Mouse (Mus musculus) stomach, embryonic 14.5 days (tissue): ENCODE results near the gene R3hcc1l. TPM values are rescaled to one million over a fixed set of nuclear protein-coding genes. Genes with fewer than 3 reads are reported as not detected.

ENCODE experiments used
- ATAC-seq: fragments of 200-750 bp; cut with Nextera tagmentation; 2 replicates; pipeline ENCODE4 v1.8.0; 2017; ENCODE audit warnings: low read depth, moderate TSS enrichment; ENCODE audit not compliant: insufficient number of reproducible peaks, insufficient read depth, low FRiP score
- H3K27ac ChIP-seq: fragments of 300-500 bp; sonication (generic); 2 replicates; pipeline ENCODE4 v1.5.1; 2014; ENCODE audit warnings: mild to moderate bottlenecking, low read length, moderate library complexity, mixed read lengths
- H3K27me3 ChIP-seq: fragments of 300-500 bp; sonication (generic); 2 replicates; pipeline ENCODE4 v1.6.1; 2014; ENCODE audit warnings: low read length, control low read depth, mixed read lengths; ENCODE audit not compliant: control insufficient read depth, insufficient read depth
- H3K36me3 ChIP-seq: fragments of 300-500 bp; sonication (generic); 2 replicates; pipeline ENCODE4 v1.6.1; 2014; ENCODE audit warnings: mild to moderate bottlenecking, control low read depth, low read length, moderate library complexity, mixed read lengths; ENCODE audit not compliant: control insufficient read depth, insufficient read depth
- H3K4me1 ChIP-seq: fragments of 300-500 bp; sonication (generic); 2 replicates; pipeline ENCODE4 v1.6.1; 2014; ENCODE audit warnings: low read length, control low read depth, mixed read lengths; ENCODE audit not compliant: control insufficient read depth, insufficient read depth
- H3K4me2 ChIP-seq: fragments of 300-500 bp; sonication (generic); replicated peaks from 2 replicates; pipeline ENCODE4 v1.6.1; 2014; ENCODE audit warnings: low read depth, low read length, control low read depth
- H3K4me3 ChIP-seq: fragments of 300-500 bp; sonication (generic); 2 replicates; pipeline ENCODE4 v1.5.1; 2014; ENCODE audit warnings: low read depth, low read length, control low read depth
- H3K9ac ChIP-seq: fragments of 300-500 bp; sonication (generic); replicated peaks from 2 replicates; pipeline ENCODE4 v1.6.1; 2014; ENCODE audit warnings: low read depth, mild to moderate bottlenecking, control low read depth, low read length, moderate library complexity, mixed read lengths
- H3K9me3 ChIP-seq: fragments of 300-500 bp; sonication (generic); 2 replicates; pipeline ENCODE4 v1.6.1; 2016; ENCODE audit warnings: low read depth, low read length, control low read depth; ENCODE audit not compliant: control insufficient read depth
- WGBS: fragments of 180-500 bp; shearing (Covaris S2); extraction: QIAGEN DNeasy Blood & Tissue Kit; methylation state at CpG from one replicate; pipeline ENCODE4 v1.1.7; 2014; 5-methylcytosine and 5-hydroxymethylcytosine counted together
- polyA plus RNA-seq: library from polyadenylated mRNA; unstranded; fragments of >200 nt; fragmentation: Nextera tagmentation; extraction: Ambion mirVana; gene quantifications from 2 replicates; pipeline ENCODE4 v1.2.1, GENCODE M21; 2014

R3hcc1l gene
- polyA plus RNA-seq, 1 experiment from 2014 or later, result 28.0 TPM

GRCm38 (mm10) chr19:42529992-42530437 is 11.5 kb downstream of the R3hcc1l start:
- Histone ChIP-seq H3K27me3 (no peaks in the 10 kb centered on the region), H3K9me3 (no peaks in the 10 kb centered on the region), H3K9ac (no peak overlapping the region), H3K4me2 (no peak overlapping the region), H3K27ac (no peak overlapping the region), H3K4me3 (no peak overlapping the region), H3K4me1 (no peaks in the 10 kb centered on the region), H3K36me3 (no peaks in the 10 kb centered on the region)
- ATAC-seq, result no peak
- WGBS, result 61% methylated on average over 9 of the region's 9 CpGs

GRCm38 (mm10) chr19:42534427-42534826 is 15.9 kb downstream of the R3hcc1l start:
- no peak overlapping the region for H3K4me3 ChIP-seq
- H3K27me3 ChIP-seq, result no peaks in the 10 kb centered on the region
- H3K27ac ChIP-seq, result no peak overlapping the region
- no peak overlapping the region for H3K4me2 ChIP-seq
- H3K4me1 ChIP-seq, result no peaks in the 10 kb centered on the region
- H3K9ac ChIP-seq, result no peak overlapping the region
- 88% methylated on average over 3 of the region's 3 CpGs for whole genome bisulfite sequencing
- ATAC-seq, result no peak
- H3K36me3 ChIP-seq, result no peaks in the 10 kb centered on the region
- H3K9me3 ChIP-seq, result no peaks in the 10 kb centered on the region

GRCm38 (mm10) chr19:42537600-42537999 is 19.0 kb downstream of the R3hcc1l start:
- Histone ChIP-seq H3K4me3 (no peak overlapping the region), H3K4me1 (no peaks in the 10 kb centered on the region), H3K27ac (no peak overlapping the region), H3K9me3 (no peaks in the 10 kb centered on the region), H3K9ac (no peak overlapping the region), H3K4me2 (no peak overlapping the region), H3K36me3 (no peaks in the 10 kb centered on the region), H3K27me3 (no peaks in the 10 kb centered on the region)
- ATAC-seq, result no peak
- WGBS, result 81% methylated on average over 1 of the region's 1 CpGs

GRCm38 (mm10) chr19:42538911-42539310 is 20.4 kb downstream of the R3hcc1l start:
- 79% methylated on average over 2 of the region's 2 CpGs for WGBS

GRCm38 (mm10) chr19:42539414-42540189 is 21.0 kb downstream of the R3hcc1l start:
- no peaks in the 10 kb centered on the region for H3K36me3 ChIP-seq
- no peak overlapping the region for H3K4me2 ChIP-seq
- no peak overlapping the region for H3K9ac ChIP-seq
- H3K4me3 ChIP-seq, result no peak overlapping the region
- H3K27me3 ChIP-seq, result no peaks in the 10 kb centered on the region
- H3K4me1 ChIP-seq, result no peaks in the 10 kb centered on the region
- no peaks in the 10 kb centered on the region for H3K9me3 ChIP-seq
- ATAC-seq, result no peak
- H3K27ac ChIP-seq, result no peak overlapping the region
- 59% methylated on average over 7 of the region's 7 CpGs for WGBS

More at GRCm38 (mm10) chr19:42538911-42539310, 20.4 kb downstream of the R3hcc1l start:
- Histone ChIP-seq H3K4me2 (no peak overlapping the region), H3K36me3 (no peaks in the 10 kb centered on the region), H3K27ac (no peak overlapping the region), H3K4me1 (no peaks in the 10 kb centered on the region), H3K9me3 (no peaks in the 10 kb centered on the region), H3K4me3 (no peak overlapping the region), H3K9ac (no peak overlapping the region), H3K27me3 (no peaks in the 10 kb centered on the region)
- ATAC-seq, result no peak

GRCm38 (mm10) chr19:42540649-42541048 is 22.1 kb downstream of the R3hcc1l start:
- Histone ChIP-seq H3K4me3 (no peak overlapping the region), H3K4me1 (no peaks in the 10 kb centered on the region)
- 52% methylated on average over 3 of the region's 3 CpGs for WGBS

GRCm38 (mm10) chr19:42558701-42559100 is 40.1 kb downstream of the R3hcc1l start:
- 76% methylated on average over 3 of the region's 3 CpGs for WGBS
- H3K4me2 ChIP-seq, result no peak overlapping the region
- peaks cover 3% of the 10 kb centered on the region; the same call in 1 of the 2 replicates for H3K36me3 ChIP-seq
- no peak overlapping the region for H3K4me3 ChIP-seq
- H3K4me1 ChIP-seq, result no peaks in the 10 kb centered on the region
- no peak overlapping the region for H3K9ac ChIP-seq
- no peaks in the 10 kb centered on the region for H3K27me3 ChIP-seq
- H3K9me3 ChIP-seq, result no peaks in the 10 kb centered on the region
- ATAC-seq, result no peak
- H3K27ac ChIP-seq, result no peak overlapping the region

More at GRCm38 (mm10) chr19:42540649-42541048, 22.1 kb downstream of the R3hcc1l start:
- Histone ChIP-seq H3K27ac (no peak overlapping the region), H3K9me3 (no peaks in the 10 kb centered on the region), H3K9ac (no peak overlapping the region), H3K27me3 (no peaks in the 10 kb centered on the region), H3K4me2 (no peak overlapping the region), H3K36me3 (no peaks in the 10 kb centered on the region)
- no peak for ATAC-seq

GRCm38 (mm10) chr19:42561991-42562390 is 43.4 kb downstream of the R3hcc1l start:
- H3K27me3 ChIP-seq, result no peaks in the 10 kb centered on the region
- no peak overlapping the region for H3K27ac ChIP-seq
- H3K4me2 ChIP-seq, result no peak overlapping the region
- H3K9me3 ChIP-seq, result no peaks in the 10 kb centered on the region
- WGBS, result 96% methylated on average over 1 of the region's 1 CpGs
- ATAC-seq, result no peak
- H3K4me1 ChIP-seq, result no peaks in the 10 kb centered on the region
- H3K36me3 ChIP-seq, result peaks cover 4% of the 10 kb centered on the region; the same call in 1 of the 2 replicates
- no peak overlapping the region for H3K4me3 ChIP-seq
- H3K9ac ChIP-seq, result no peak overlapping the region
